Mouse (Mus musculus) lung, adult 2 months (tissue): ENCODE results near the gene Zfp524. TPM values are rescaled to one million over a fixed set of nuclear protein-coding genes. Genes with fewer than 3 reads are reported as not detected.
"Not testable (repeated sequence)": the region's sequence is repeated elsewhere in the genome, so short reads cannot be mapped to it uniquely, and the experiment has no call there.

Source experiments
- DNase-seq: peaks from one replicate; pipeline ENCODE4 v3.0.0; 2022
- H3K4me1 ChIP-seq: fragments of 200-500 bp; 2 replicates; pipeline ENCODE4 v1.6.1; 2011; ENCODE audit warnings: low read length; ENCODE audit not compliant: control insufficient read depth, insufficient read depth
- H3K4me3 ChIP-seq: fragments of 200-500 bp; replicated peaks from 2 replicates; pipeline ENCODE3; 2011; ENCODE audit warnings: low read depth, mild to moderate bottlenecking, control low read depth, low read length; ENCODE audit errors: extremely low read depth
- CTCF ChIP-seq: fragments of 200-500 bp; IDR thresholded peaks from 2 replicates; pipeline ENCODE4 v1.5.1; 2011; ENCODE audit warnings: mild to moderate bottlenecking, low read length, control low read depth; ENCODE audit not compliant: insufficient read depth
- POLR2A ChIP-seq: fragments of 200-500 bp; IDR thresholded peaks from 2 replicates; pipeline ENCODE4 v1.6.1; 2011; ENCODE audit warnings: low read depth, mild to moderate bottlenecking, control low read depth, low read length, borderline replicate concordance; ENCODE audit errors: extremely low read depth
- WGBS: fragments of 180-500 bp; shearing (Covaris S2); methylation state at CpG from one replicate; pipeline ENCODE4 v1.1.7; 2018; 5-methylcytosine and 5-hydroxymethylcytosine counted together
- polyA plus RNA-seq: library from polyadenylated mRNA; depleted of rRNA; stranded (reverse); fragments of >200 nt; gene quantifications from 2 replicates; pipeline ENCODE4 v1.2.3, GENCODE M21; 2012

The Zfp524 gene
- polyA plus RNA-seq, 1 experiment: 37.0 TPM

GRCm38 (mm10) chr7:4993999-4994788, 20.0 kb upstream of the Zfp524 start:
- no peak for TF ChIP-seq POLR2A
- no peak for TF ChIP-seq CTCF
- 0 out of 2 replicates have a peak, but pooled peaks cover 6% of the 10 kb centered on the region for H3K4me1 ChIP-seq
- 72% methylated on average over 59 of the region's 59 CpGs for WGBS
- no peak for DNase-seq
- no peak overlapping the region for H3K4me3 ChIP-seq

- no peak for DNase-seq
- Histone ChIP-seq H3K4me1 (0 out of 2 replicates have a peak, but pooled peaks cover 6% of the 10 kb centered on the region), H3K4me3 (peak overlapping the region; percentile 82)
- TF ChIP-seq POLR2A: no peak
- TF ChIP-seq CTCF: no peak
- 7% methylated on average over 19 of the region's 19 CpGs for WGBS
These were observed 18.8 kb upstream of the Zfp524 start for GRCm38 (mm10) chr7:4995268-4996002.

GRCm38 (mm10) chr7:4996003-4996895, 18.0 kb upstream of the Zfp524 start, which contains the start of gene Zfp579:
Gene Zfp579, minus strand, starts transcription at chr7:4996158.
- peak; percentile 91 for DNase-seq
- 4% methylated on average over 18 of the region's 26 CpGs for WGBS
- Histone ChIP-seq H3K4me3 (peak within 1 kb of the TSS; percentile 82), H3K4me1 (0 out of 2 replicates have a peak, but pooled peaks cover 6% of the 10 kb centered on the region)
- no peak for TF ChIP-seq CTCF
- TF ChIP-seq POLR2A: peak; percentile 44; the same call in 1 of the 2 replicates

- TF ChIP-seq CTCF (no peak), POLR2A (no peak)
- WGBS: 35% methylated on average over 8 of the region's 8 CpGs
- Histone ChIP-seq H3K4me1 (0 out of 2 replicates have a peak, but pooled peaks cover 6% of the 10 kb centered on the region), H3K4me3 (no peak overlapping the region)
- DNase-seq: no peak
These were observed 17.3 kb upstream of the Zfp524 start for GRCm38 (mm10) chr7:4996934-4997333.

GRCm38 (mm10) chr7:4999876-5000275, 14.3 kb upstream of the Zfp524 start:
- Histone ChIP-seq H3K4me1 (0 out of 2 replicates have a peak, but pooled peaks cover 6% of the 10 kb centered on the region), H3K4me3 (no peak overlapping the region)
- TF ChIP-seq POLR2A (no peak), CTCF (peak; percentile 39)
- no peak for DNase-seq
- 64% methylated on average over 2 of the region's 2 CpGs for WGBS

GRCm38 (mm10) chr7:5002876-5003275, 11.3 kb upstream of the Zfp524 start:
- 69% methylated on average over 8 of the region's 8 CpGs for WGBS
- H3K4me1 ChIP-seq: not testable (repeated sequence)

GRCm38 (mm10) chr7:5008229-5008628, 6.0 kb upstream of the Zfp524 start:
- 97% methylated on average over 26 of the region's 26 CpGs for WGBS
- H3K4me3 ChIP-seq: no peak overlapping the region
- DNase-seq: no peak
- peaks cover 2% of the 10 kb centered on the region; the same call in 1 of the 2 replicates for H3K4me1 ChIP-seq
- TF ChIP-seq CTCF (no peak), POLR2A (no peak)

More at GRCm38 (mm10) chr7:5002876-5003275, 11.3 kb upstream of the Zfp524 start:
- not testable (repeated sequence) for DNase-seq, H3K4me3 ChIP-seq

GRCm38 (mm10) chr7:5012681-5013513, 1.3 kb upstream of the Zfp524 start:
- WGBS: 83% methylated on average over 27 of the region's 27 CpGs
- H3K4me3 ChIP-seq: no peak overlapping the region
- TF ChIP-seq POLR2A (no peak), CTCF (no peak)
- H3K4me1 ChIP-seq: peaks cover 4% of the 10 kb centered on the region; the same call in 1 of the 2 replicates
- no peak for DNase-seq
